Mouse (Mus musculus) testis, adult 2 months (tissue): ENCODE results near the gene Vwa5b1.

Experiments
- CTCF ChIP-seq: fragments of 200-500 bp; IDR thresholded peaks from 2 replicates; pipeline ENCODE4 v1.5.1; 2012; ENCODE audit warnings: low read depth, mild to moderate bottlenecking, inconsistent platforms, low read length, moderate library complexity; ENCODE audit not compliant: control insufficient read depth, insufficient read depth, insufficient replicate concordance
- POLR2A ChIP-seq: fragments of 200-500 bp; IDR thresholded peaks from 2 replicates; pipeline ENCODE4 v1.6.1; 2012; ENCODE audit warnings: low read depth, mild to moderate bottlenecking, inconsistent platforms, low read length, moderate library complexity; ENCODE audit not compliant: control insufficient read depth

DNA sequence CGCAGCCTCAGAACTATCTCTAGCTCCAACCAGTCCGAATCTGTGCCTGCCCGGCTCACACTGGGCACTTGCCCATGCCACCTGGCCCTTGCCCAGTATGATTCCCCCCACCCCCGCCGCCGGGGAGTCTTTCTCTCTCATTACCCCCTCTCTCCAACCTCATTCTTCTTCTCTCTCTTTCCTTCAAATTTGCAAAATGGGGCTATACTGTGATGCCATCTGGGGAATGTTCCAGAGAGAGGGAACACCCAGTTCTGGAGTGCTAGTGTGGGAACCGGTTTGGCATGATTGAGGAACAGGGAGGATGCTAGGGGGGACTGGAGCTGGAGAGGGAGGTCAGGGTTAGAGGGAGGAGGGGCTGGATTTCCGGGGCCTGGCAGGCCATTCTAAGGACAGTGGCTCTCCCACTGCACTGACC lies 82.2 kb downstream of the Vwa5b1 start:
- TF ChIP-seq CTCF: no peak
- TF ChIP-seq POLR2A: no peak
